Mouse (Mus musculus) limb, embryonic 14.5 days (tissue): Measurements from ENCODE around the gene Tcta. TPM values are rescaled to one million over a fixed set of nuclear protein-coding genes. Genes with fewer than 3 reads are reported as not detected.
"Not testable (repeated sequence)": the region's sequence is repeated elsewhere in the genome, so short reads cannot be mapped to it uniquely, and the experiment has no call there.

Experiments used
- ATAC-seq: fragments of 200-750 bp; cut with Nextera tagmentation; 2 replicates; pipeline ENCODE4 v1.8.0; 2017; ENCODE audit warnings: low read depth, moderate number of reproducible peaks, moderate TSS enrichment; ENCODE audit not compliant: low FRiP score
- DNase-seq: peaks from one replicate; pipeline ENCODE4 v3.0.0-alpha.2; 2015; ENCODE audit warnings: low spot score
- H3K27ac ChIP-seq: fragments of 300-500 bp; sonication (generic); replicated peaks from 2 replicates; pipeline ENCODE4 v1.5.1; 2014; ENCODE audit warnings: low read depth, mild to moderate bottlenecking, low read length, moderate library complexity, mixed read lengths
- H3K27me3 ChIP-seq: fragments of 300-500 bp; sonication (generic); 2 replicates; pipeline ENCODE4 v1.6.1; 2014; ENCODE audit warnings: low read length, mixed read lengths; ENCODE audit not compliant: control insufficient read depth, insufficient read depth
- H3K36me3 ChIP-seq: fragments of 300-500 bp; sonication (generic); 2 replicates; pipeline ENCODE4 v1.6.1; 2014; ENCODE audit warnings: mild to moderate bottlenecking, low read length, moderate library complexity, mixed read lengths; ENCODE audit not compliant: control insufficient read depth, insufficient read depth
- H3K4me1 ChIP-seq: fragments of 300-500 bp; sonication (generic); 2 replicates; pipeline ENCODE4 v1.6.1; 2014; ENCODE audit warnings: antibody characterized with exemption, low read length, mixed read lengths; ENCODE audit not compliant: control insufficient read depth, insufficient read depth
- H3K4me2 ChIP-seq: fragments of 300-500 bp; sonication (generic); replicated peaks from 2 replicates; pipeline ENCODE4 v1.6.1; 2014; ENCODE audit warnings: low read depth, mild to moderate bottlenecking, low read length, moderate library complexity; ENCODE audit not compliant: severe bottlenecking
- H3K4me3 ChIP-seq: fragments of 300-500 bp; sonication (generic); replicated peaks from 2 replicates; pipeline ENCODE4 v1.5.1; 2014; ENCODE audit warnings: low read length
- H3K9ac ChIP-seq: fragments of 300-500 bp; sonication (generic); 2 replicates; pipeline ENCODE4 v1.6.1; 2014; ENCODE audit warnings: mild to moderate bottlenecking, low read depth, low read length, moderate library complexity; ENCODE audit not compliant: severe bottlenecking
- H3K9me3 ChIP-seq: fragments of 300-500 bp; sonication (generic); 2 replicates; pipeline ENCODE4 v1.6.1; 2016; ENCODE audit warnings: low read length; ENCODE audit not compliant: control insufficient read depth
- POLR2A ChIP-seq: fragments of 200-500 bp; IDR thresholded peaks from 2 replicates; pipeline ENCODE4 v1.8.0; 2012; ENCODE audit warnings: inconsistent platforms, mild to moderate bottlenecking, moderate library complexity, borderline replicate concordance; ENCODE audit not compliant: insufficient read depth, insufficient read length; ENCODE audit errors: extremely low read depth
- WGBS: fragments of 180-500 bp; shearing (Covaris S2); extraction: QIAGEN DNeasy Blood & Tissue Kit; methylation state at CpG from one replicate; pipeline ENCODE4 v1.1.7; 2014; 5-methylcytosine and 5-hydroxymethylcytosine counted together
- polyA plus RNA-seq, 2 experiments: library from polyadenylated mRNA; depleted of rRNA in 1 of 2; stranded (reverse) in 1 of 2; unstranded in 1 of 2; fragments of >200 nt; fragmentation: Nextera tagmentation in 1 of 2; extraction: Ambion mirVana in 1 of 2; gene quantifications; 2 replicates each; pipeline versions ENCODE4 v1.2.1 to v1.2.3; 2012 to 2014

The Tcta gene
- polyA plus RNA-seq, 2 experiments = 36.8 to 38.6 TPM

DNA sequence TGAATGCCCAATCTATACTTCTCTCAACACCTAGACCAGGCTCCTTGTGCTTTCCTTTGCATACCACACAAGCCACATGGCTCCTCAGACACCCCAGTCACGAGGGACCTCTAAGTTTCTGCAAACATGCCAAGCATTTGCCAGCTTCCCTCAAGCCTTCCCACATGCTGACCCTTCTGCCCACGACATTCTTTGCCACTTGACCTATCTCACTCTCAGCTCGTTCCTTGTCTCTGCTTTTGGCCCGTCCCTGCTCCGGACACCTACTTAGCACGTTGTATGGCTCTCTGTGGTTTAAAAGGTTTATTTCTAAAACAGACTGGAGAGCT lies 30.7 kb downstream of the Tcta start:
- H3K4me1 ChIP-seq = peaks cover 13% of the 10 kb centered on the region; the same call in 1 of the 2 replicates
- no peaks in the 10 kb centered on the region for H3K36me3 ChIP-seq
- no peaks in the 10 kb centered on the region for H3K27me3 ChIP-seq
- no peak for DNase-seq
- H3K4me3 ChIP-seq = no peak overlapping the region
- H3K9me3 ChIP-seq = no peaks in the 10 kb centered on the region
- H3K9ac ChIP-seq = no peak overlapping the region
- no peak for ATAC-seq
- H3K27ac ChIP-seq = no peak overlapping the region
- no peak for TF ChIP-seq POLR2A
- no peak overlapping the region for H3K4me2 ChIP-seq
- WGBS = 52% methylated on average over 6 of the region's 6 CpGs

GRCm38 (mm10) chr9:108274476-108275330 lies 31.3 kb downstream of the Tcta start:
- DNase-seq = peak; percentile 51

DNA sequence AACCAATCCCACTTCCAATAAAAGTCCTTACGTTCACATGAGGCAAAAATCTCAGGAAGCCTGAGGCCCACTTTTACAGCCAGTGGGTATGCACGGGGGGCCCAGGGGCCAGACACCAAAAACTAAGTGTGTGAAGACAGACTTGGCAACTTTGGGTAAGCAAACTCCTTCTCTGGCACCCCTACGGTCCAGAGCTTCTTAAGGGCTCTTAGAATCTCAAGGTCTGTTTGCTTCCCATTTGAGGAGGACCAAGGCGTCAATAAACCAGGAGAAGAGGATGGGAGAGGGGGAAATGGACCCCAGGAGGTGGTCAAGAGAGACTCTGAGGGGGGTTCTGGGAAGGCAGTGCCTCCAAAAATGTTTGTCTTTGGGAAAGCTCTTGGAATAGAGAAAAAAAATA lies 32.5 kb downstream of the Tcta start:
- Histone ChIP-seq H3K27me3 (no peaks in the 10 kb centered on the region), H3K4me3 (no peak overlapping the region), H3K36me3 (no peaks in the 10 kb centered on the region), H3K9ac (no peak overlapping the region), H3K4me2 (no peak overlapping the region), H3K27ac (no peak overlapping the region), H3K9me3 (no peaks in the 10 kb centered on the region), H3K4me1 (peaks cover 13% of the 10 kb centered on the region; the same call in 1 of the 2 replicates)
- 65% methylated on average over 4 of the region's 4 CpGs for WGBS
- DNase-seq (no peak), ATAC-seq (no peak)
- no peak for TF ChIP-seq POLR2A

More at GRCm38 (mm10) chr9:108274476-108275330, 31.3 kb downstream of the Tcta start:
- H3K27me3 ChIP-seq = no peaks in the 10 kb centered on the region
- peak; percentile 81 for ATAC-seq
- no peaks in the 10 kb centered on the region for H3K9me3 ChIP-seq
- 67% methylated on average over 5 of the region's 5 CpGs for WGBS
- H3K9ac ChIP-seq = no peak overlapping the region
- H3K27ac ChIP-seq = no peak overlapping the region
- TF ChIP-seq POLR2A = no peak
- peaks cover 13% of the 10 kb centered on the region; the same call in 1 of the 2 replicates for H3K4me1 ChIP-seq
- H3K36me3 ChIP-seq = no peaks in the 10 kb centered on the region
- no peak overlapping the region for H3K4me2 ChIP-seq
- H3K4me3 ChIP-seq = no peak overlapping the region

- WGBS = 62% methylated on average over 5 of the region's 5 CpGs
- DNase-seq (no peak), ATAC-seq (no peak)
- Histone ChIP-seq H3K27ac (no peak overlapping the region), H3K4me1 (peaks cover 13% of the 10 kb centered on the region; the same call in 1 of the 2 replicates), H3K9me3 (no peaks in the 10 kb centered on the region), H3K4me2 (no peak overlapping the region), H3K27me3 (no peaks in the 10 kb centered on the region), H3K9ac (no peak overlapping the region), H3K36me3 (no peaks in the 10 kb centered on the region), H3K4me3 (no peak overlapping the region)
- no peak for TF ChIP-seq POLR2A
These were observed 33.3 kb downstream of the Tcta start for GRCm38 (mm10) chr9:108272691-108273090.

GRCm38 (mm10) chr9:108271941-108272340 lies 34.0 kb downstream of the Tcta start:
- Histone ChIP-seq H3K4me3 (no peak overlapping the region), H3K36me3 (no peaks in the 10 kb centered on the region), H3K4me2 (no peak overlapping the region; the same call in 1 of the 2 replicates), H3K9me3 (no peaks in the 10 kb centered on the region), H3K27me3 (no peaks in the 10 kb centered on the region), H3K27ac (no peak overlapping the region), H3K4me1 (peaks cover 13% of the 10 kb centered on the region; the same call in 1 of the 2 replicates), H3K9ac (no peak overlapping the region)
- no peak for DNase-seq
- WGBS = 18% methylated on average over 2 of the region's 2 CpGs
- no peak for TF ChIP-seq POLR2A
- ATAC-seq = no peak

- DNase-seq, H3K9ac ChIP-seq, ATAC-seq, H3K4me3 ChIP-seq, H3K27ac ChIP-seq, H3K9me3 ChIP-seq, H3K36me3 ChIP-seq, H3K4me2 ChIP-seq, H3K27me3 ChIP-seq: not testable (repeated sequence)
- 76% methylated on average over 5 of the region's 7 CpGs for WGBS
- peaks cover 18% of the 10 kb centered on the region for H3K4me1 ChIP-seq
These were observed 37.3 kb downstream of the Tcta start for GRCm38 (mm10) chr9:108268701-108269100.
